In genomic region chr7:61311179-61311921, GRCm38 (mm10) we compare ENCODE assay signal across 22 mouse cellular contexts.
DNase-seq lines count a peak whose midpoint lies in the region; ATAC-seq and TF ChIP-seq lines count a peak whose summit lies in the region.
"Had no signal": no experiment of that assay in that cellular context is flagged by ENCODE, and none has a peak within 500 bp of the region (broad histone marks: within the 10 kb centered on the region; RNA-seq: fewer than 3 reads in every experiment).

No protein-coding gene starts in this region.

- H3K4me3 ChIP-seq in forebrain, embryonic 16.5 days (replicated peaks; ENCODE audit: low read length): 0 out of 2 replicates have a peak overlapping the region, but pooled peaks have one; percentile 5
- H3K4me3 ChIP-seq in forebrain, embryonic 13.5 days: no peak overlapping the region
- H3K4me3 ChIP-seq in layer of hippocampus, adult 2 months: peak overlapping the region; percentile 51
- peak overlapping the region; percentile 9; the same call in 1 of the 2 replicates for H3K4me3 ChIP-seq in neural tube, embryonic 13.5 days
- H3K4me3 ChIP-seq: erythroblast, embryonic 14.5 days; gastrocnemius, adult 2 months; heart, embryonic 15.5 days; megakaryocyte, embryonic 14.5 days; myocyte had no signal

- H3K4me1 ChIP-seq in forebrain, embryonic 16.5 days (replicated peaks; ENCODE audit: control insufficient read depth, insufficient read depth, low read length): no peaks in the 10 kb centered on the region
- H3K4me1 ChIP-seq in forebrain, embryonic 13.5 days: no peaks in the 10 kb centered on the region
- H3K4me1 ChIP-seq in neural tube, embryonic 13.5 days (replicated peaks): no peaks in the 10 kb centered on the region
- H3K4me1 ChIP-seq: heart, embryonic 15.5 days; megakaryocyte, embryonic 14.5 days had no signal

- peak in 1 of 2 experiments; percentile 28 for DNase-seq in layer of hippocampus, adult 2 months (ENCODE audit: low spot score in 2 of 2)
- DNase-seq in layer of hippocampus, postnatal 10 days (ENCODE audit: low spot score in 2 of 2): no peak
- DNase-seq in neural tube, embryonic 10.5 days (ENCODE audit: extremely low spot score, low spot score): no peak
- no peak for DNase-seq in adrenal gland, postnatal 4 days (ENCODE audit: low spot score in 2 of 2)
- DNase-seq in heart, adult 9 months (ENCODE audit: low spot score in 2 of 2): no peak
- DNase-seq: adrenal gland, adult 8-10 months; cerebellum, adult 18-20 months; cerebellum, postnatal 36 days; gastrocnemius, adult 2 months; kidney, adult 2 months; kidney, postnatal 4 days; liver; liver, postnatal 0 days; lung, postnatal 14 days; thymus, adult 18-20 months had no signal

- ATAC-seq in forebrain, embryonic 16.5 days: no peak
- no peak for ATAC-seq in forebrain, embryonic 13.5 days
- no peak for ATAC-seq in neural tube, embryonic 13.5 days (ENCODE audit: low read depth)
- ATAC-seq: liver, postnatal 0 days had no signal

- no peak overlapping the region for H3K27ac ChIP-seq in forebrain, embryonic 16.5 days (ENCODE audit: low read length)
- no peak overlapping the region for H3K27ac ChIP-seq in forebrain, embryonic 13.5 days
- peak overlapping the region; percentile 72 for H3K27ac ChIP-seq in layer of hippocampus, adult 2 months
- no peak overlapping the region for H3K27ac ChIP-seq in neural tube, embryonic 13.5 days (replicated peaks)
- H3K27ac ChIP-seq: gastrocnemius, adult 2 months; heart, embryonic 15.5 days had no signal

- H3K9ac ChIP-seq in forebrain, embryonic 16.5 days (replicated peaks; ENCODE audit: low read depth, low read length): no peak overlapping the region
- H3K9ac ChIP-seq in forebrain, embryonic 13.5 days: no peak overlapping the region
- H3K9ac ChIP-seq in neural tube, embryonic 13.5 days: no peak overlapping the region
- H3K9ac ChIP-seq: heart, embryonic 15.5 days; liver, postnatal 0 days had no signal

- WGBS in forebrain, embryonic 16.5 days: 78% methylated on average over 8 of the region's 8 CpGs
- WGBS in forebrain, embryonic 13.5 days: 73% methylated on average over 8 of the region's 8 CpGs
- WGBS in neural tube, embryonic 13.5 days: 76% methylated on average over 8 of the region's 8 CpGs

- H3K4me2 ChIP-seq in forebrain, embryonic 16.5 days (ENCODE audit: low read length): no peak overlapping the region
- H3K4me2 ChIP-seq in forebrain, embryonic 13.5 days: no peak overlapping the region
- no peak overlapping the region for H3K4me2 ChIP-seq in neural tube, embryonic 13.5 days
- H3K4me2 ChIP-seq: heart, embryonic 15.5 days had no signal

- H3K27me3 ChIP-seq in forebrain, embryonic 16.5 days (replicated peaks; ENCODE audit: control insufficient read depth, insufficient read depth, low read length): no peaks in the 10 kb centered on the region
- no peaks in the 10 kb centered on the region for H3K27me3 ChIP-seq in forebrain, embryonic 13.5 days
- no peaks in the 10 kb centered on the region for H3K27me3 ChIP-seq in neural tube, embryonic 13.5 days
- H3K27me3 ChIP-seq: heart, embryonic 15.5 days; megakaryocyte, embryonic 14.5 days had no signal

- no peak for TF ChIP-seq CTCF in layer of hippocampus, adult 2 months (conservative IDR thresholded peaks at IDR 0.05)

- no peaks in the 10 kb centered on the region for H3K36me3 ChIP-seq in forebrain, embryonic 16.5 days (ENCODE audit: control insufficient read depth, insufficient read depth)
- H3K36me3 ChIP-seq in forebrain, embryonic 13.5 days (ENCODE audit: poor library complexity, severe bottlenecking): no peaks in the 10 kb centered on the region
- H3K36me3 ChIP-seq in neural tube, embryonic 13.5 days: no peaks in the 10 kb centered on the region
- H3K36me3 ChIP-seq: heart, embryonic 15.5 days had no signal

- no peaks in the 10 kb centered on the region for H3K9me3 ChIP-seq in forebrain, embryonic 16.5 days (ENCODE audit: control insufficient read depth, low read length)
- no peaks in the 10 kb centered on the region for H3K9me3 ChIP-seq in forebrain, embryonic 13.5 days (replicated peaks)
- H3K9me3 ChIP-seq in neural tube, embryonic 13.5 days: 0 out of 2 replicates have a peak, but pooled peaks cover 2% of the 10 kb centered on the region
- H3K9me3 ChIP-seq: heart, embryonic 15.5 days; megakaryocyte, embryonic 14.5 days had no signal
